8 mouse cellular contexts compared by ENCODE assay signal in genomic region chr11:55087006-55087405, GRCm38 (mm10). TPM values are rescaled to one million over a fixed set of nuclear protein-coding genes. Genes with fewer than 3 reads are reported as not detected.
DNase-seq lines count a peak whose midpoint lies in the region; ATAC-seq and TF ChIP-seq lines count a peak whose summit lies in the region.

No protein-coding gene starts in this region.

- no peak overlapping the region for H3K4me3 ChIP-seq in bone marrow, adult 2 months (replicated peaks; ENCODE audit: control insufficient read depth, low read depth, low read length)
- H3K4me3 ChIP-seq in embryonic facial prominence, embryonic 13.5 days: no peak overlapping the region
- no peak overlapping the region for H3K4me3 ChIP-seq in heart, postnatal 0 days (ENCODE audit: low read depth, low read length)

- H3K27me3 ChIP-seq in embryonic facial prominence, embryonic 13.5 days: no peaks in the 10 kb centered on the region; the same call in 1 of the 2 replicates
- H3K27me3 ChIP-seq in heart, postnatal 0 days (ENCODE audit: control insufficient read depth, insufficient read depth, low read length): no peaks in the 10 kb centered on the region

- TF ChIP-seq EP300 in heart, postnatal 0 days (IDR thresholded peaks at IDR 0.05; ENCODE audit: low read depth): no peak

- H3K36me3 ChIP-seq in embryonic facial prominence, embryonic 13.5 days: no peaks in the 10 kb centered on the region
- H3K36me3 ChIP-seq in heart, postnatal 0 days (replicated peaks; ENCODE audit: control insufficient read depth, insufficient read depth, low read length): no peaks in the 10 kb centered on the region

- H3K4me1 ChIP-seq in bone marrow, adult 2 months (ENCODE audit: control insufficient read depth, insufficient read depth, low read length): peaks cover 4% of the 10 kb centered on the region; the same call in 1 of the 2 replicates
- no peaks in the 10 kb centered on the region for H3K4me1 ChIP-seq in embryonic facial prominence, embryonic 13.5 days
- H3K4me1 ChIP-seq in heart, postnatal 0 days (ENCODE audit: control insufficient read depth, insufficient read depth): peaks cover 6% of the 10 kb centered on the region; the same call in 1 of the 2 replicates

- peak; percentile 68 to 87 for DNase-seq in heart, adult 18-20 months
- DNase-seq in heart, adult 11 months: no peak
- DNase-seq in heart, postnatal 0 days (ENCODE audit: low spot score): peak; percentile 81
- peak; percentile 76 to 84 for DNase-seq in layer of hippocampus, postnatal 10 days (ENCODE audit: low spot score in 2 of 2)
- DNase-seq in spleen, adult 12 weeks (ENCODE audit: low spot score): peak; percentile 43

- no peak overlapping the region for H3K27ac ChIP-seq in bone marrow, adult 2 months (ENCODE audit: control insufficient read depth, insufficient read depth, low read depth, low read length, poor library complexity)
- H3K27ac ChIP-seq in embryonic facial prominence, embryonic 13.5 days: no peak overlapping the region
- H3K27ac ChIP-seq in heart, postnatal 0 days (ENCODE audit: low read depth): peak overlapping the region; percentile 17; the same call in 1 of the 2 replicates

- no peak for TF ChIP-seq POLR2A in bone marrow, adult 2 months (IDR thresholded peaks at IDR 0.05; ENCODE audit: borderline replicate concordance, control insufficient read depth, low read depth, low read length)

- ATAC-seq in embryonic facial prominence, embryonic 13.5 days (ENCODE audit: insufficient number of reproducible peaks, insufficient read depth, low FRiP score, low TSS enrichment, low read depth): no peak
- peak; percentile 19; the same call in 1 of the 2 replicates for ATAC-seq in heart, postnatal 0 days (ENCODE audit: insufficient read depth, low read depth)
- peak; percentile 96 for ATAC-seq in megakaryocyte progenitor cell, adult 5-6 weeks (replicated peaks; ENCODE audit: poor library complexity)

- peak overlapping the region; percentile 25; the same call in 1 of the 2 replicates for H3K4me2 ChIP-seq in embryonic facial prominence, embryonic 13.5 days
- no peak overlapping the region for H3K4me2 ChIP-seq in heart, postnatal 0 days (ENCODE audit: low read depth, low read length)

- 0 out of 2 replicates have a peak overlapping the region, but pooled peaks have one; percentile 2 for H3K9ac ChIP-seq in embryonic facial prominence, embryonic 13.5 days
- no peak overlapping the region for H3K9ac ChIP-seq in heart, postnatal 0 days (replicated peaks; ENCODE audit: low read depth, low read length)

- 19% methylated on average over 10 of the region's 10 CpGs for WGBS in bone marrow, adult 2 months
- WGBS in embryonic facial prominence, embryonic 13.5 days: 4% methylated on average over 10 of the region's 10 CpGs
- WGBS in heart, postnatal 0 days: 4% methylated on average over 10 of the region's 10 CpGs

- H3K9me3 ChIP-seq in embryonic facial prominence, embryonic 13.5 days: no peaks in the 10 kb centered on the region
- H3K9me3 ChIP-seq in heart, postnatal 0 days (replicated peaks; ENCODE audit: control insufficient read depth, low read length): no peaks in the 10 kb centered on the region; the same call in 1 of the 2 replicates

- TF ChIP-seq CTCF in bone marrow, adult 2 months (IDR thresholded peaks at IDR 0.05; ENCODE audit: control insufficient read depth, insufficient read depth, low read length): peak; percentile 89
- TF ChIP-seq CTCF in heart, postnatal 0 days (IDR thresholded peaks at IDR 0.05; ENCODE audit: low read depth): peak; percentile 95

RNA-seq across cellular contexts. Expression of gene Ccdc69, which starts 9.1 kb away (rescaled TPM):
- total RNA-seq in heart, adult 18-20 months (2021): 1 to 10 TPM; 5.3 to 8.3 TPM
- polyA plus RNA-seq in bone marrow, adult 2 months (2011; ENCODE audit: insufficient read depth, insufficient read length, low replicate concordance, missing spikeins): 2.8 and 7.7 TPM in 2 replicates
- polyA plus RNA-seq in embryonic facial prominence, embryonic 13.5 days (2015; fragmentation: Nextera tagmentation; extraction: Ambion mirVana): 0.27 and 0.41 TPM in 2 replicates
- 17.6 and 22.2 TPM in 2 replicates for total RNA-seq in heart, postnatal 0 days (2014; rRNA removed; ENCODE audit: low replicate concordance)
- 22.0 and 22.3 TPM in 2 replicates for polyA plus RNA-seq in heart, postnatal 0 days (2015; fragmentation: Nextera tagmentation; extraction: Ambion mirVana)
- total RNA-seq in layer of hippocampus, postnatal 10 days (2021): under 1 TPM; 0.40 to 0.59 TPM
- total RNA-seq in megakaryocyte progenitor cell, adult 5-6 weeks (2015): 23.4 and 27.3 TPM in 2 replicates
- 19.2 and 22.9 TPM in 2 replicates for total RNA-seq in megakaryocyte progenitor cell, adult 5-6 weeks (2017)

RNA-seq across cellular contexts. Expression of gene Gm2a, which starts 10.9 kb away (rescaled TPM):
- 10 to 100 TPM in 1 of 2 experiments, 1 to 10 TPM in 1; 9.2 to 13.8 TPM for total RNA-seq in heart, adult 18-20 months (2021)
- 7.6 and 20.8 TPM in 2 replicates for polyA plus RNA-seq in bone marrow, adult 2 months (2011; ENCODE audit: insufficient read depth, insufficient read length, low replicate concordance, missing spikeins)
- polyA plus RNA-seq in embryonic facial prominence, embryonic 13.5 days (2015; fragmentation: Nextera tagmentation; extraction: Ambion mirVana): 15.4 and 17.4 TPM in 2 replicates
- total RNA-seq in heart, postnatal 0 days (2014; rRNA removed; ENCODE audit: low replicate concordance): 17.2 and 23.9 TPM in 2 replicates
- 26.9 and 27.2 TPM in 2 replicates for polyA plus RNA-seq in heart, postnatal 0 days (2015; fragmentation: Nextera tagmentation; extraction: Ambion mirVana)
- total RNA-seq in layer of hippocampus, postnatal 10 days (2021): 10 to 100 TPM; 51.5 to 51.9 TPM
- 89.0 and 92.0 TPM in 2 replicates for total RNA-seq in megakaryocyte progenitor cell, adult 5-6 weeks (2015)
- 53.6 and 54.6 TPM in 2 replicates for total RNA-seq in megakaryocyte progenitor cell, adult 5-6 weeks (2017)

RNA-seq across cellular contexts. Expression of gene Anxa6, which starts 53.8 kb away (rescaled TPM):
- total RNA-seq in heart, adult 18-20 months (2021): 100 to 1,000 TPM; 206 to 210 TPM
- 17.6 and 30.5 TPM in 2 replicates for polyA plus RNA-seq in bone marrow, adult 2 months (2011; ENCODE audit: insufficient read depth, insufficient read length, low replicate concordance, missing spikeins)
- polyA plus RNA-seq in embryonic facial prominence, embryonic 13.5 days (2015; fragmentation: Nextera tagmentation; extraction: Ambion mirVana): 246 and 262 TPM in 2 replicates
- total RNA-seq in heart, postnatal 0 days (2014; rRNA removed; ENCODE audit: low replicate concordance): 306 and 424 TPM in 2 replicates
- 250 and 254 TPM in 2 replicates for polyA plus RNA-seq in heart, postnatal 0 days (2015; fragmentation: Nextera tagmentation; extraction: Ambion mirVana)
- 10 to 100 TPM; 88.4 to 88.7 TPM for total RNA-seq in layer of hippocampus, postnatal 10 days (2021)
- 35.7 and 37.4 TPM in 2 replicates for total RNA-seq in megakaryocyte progenitor cell, adult 5-6 weeks (2015)
- 63.2 and 82.4 TPM in 2 replicates for total RNA-seq in megakaryocyte progenitor cell, adult 5-6 weeks (2017)
